Mouse (Mus musculus) mature B cell (primary cell): ENCODE measurements at regions not wholly inside any gene's neighbourhood (a gene's known extent, or its start where the extent isn't known, plus 50 kb on each side); places are given as distances from the start of the nearest gene placed in this dataset.

Source experiments
- in situ Hi-C: fragments of 300-500 bp; cut with MboI; formaldehyde crosslinking; loops from 2 replicates; pipeline ENCODE4 v1.14.3; 2019

GRCm38 (mm10) chr10:111111020-111111419 lies 53.5 kb upstream of the Osbpl8 start:
- in situ Hi-C loops = no loop called here

- in situ Hi-C loops = loop anchor here (10.0 kb wide), 2 partner anchors 114 to 314 kb away; no protein-coding TSS in a partner anchor
Measured at GRCm38 (mm10) chr10:111108658-111109633, 55.6 kb upstream of the Osbpl8 start.

GRCm38 (mm10) chr10:111107852-111108251 lies 56.7 kb upstream of the Osbpl8 start:
- in situ Hi-C loops = loop anchor here (10.0 kb wide), 2 partner anchors 113 to 313 kb away; no protein-coding TSS in a partner anchor

GRCm38 (mm10) chr10:111107387-111107786 lies 57.2 kb upstream of the Osbpl8 start:
- in situ Hi-C loops = loop anchor here (10.0 kb wide), 2 partner anchors 113 to 313 kb away; no protein-coding TSS in a partner anchor

GRCm38 (mm10) chr10:111106411-111106810 lies 58.1 kb upstream of the Osbpl8 start:
- in situ Hi-C loops = loop anchor here (10.0 kb wide), 2 partner anchors 112 to 312 kb away; no protein-coding TSS in a partner anchor

- in situ Hi-C loops = loop anchor here (10.0 kb wide), 2 partner anchors 111 to 311 kb away; no protein-coding TSS in a partner anchor
Measured at GRCm38 (mm10) chr10:111105662-111106061, 58.9 kb upstream of the Osbpl8 start.

GRCm38 (mm10) chr10:111103512-111103911 lies 61.0 kb upstream of the Osbpl8 start:
- in situ Hi-C loops = loop anchor here (10.0 kb wide), 2 partner anchors 109 to 309 kb away; no protein-coding TSS in a partner anchor

GRCm38 (mm10) chr10:111103086-111103485 lies 61.5 kb upstream of the Osbpl8 start:
- in situ Hi-C loops = loop anchor here (10.0 kb wide), 2 partner anchors 108 to 308 kb away; no protein-coding TSS in a partner anchor

GRCm38 (mm10) chr10:111101901-111102761 lies 62.4 kb upstream of the Osbpl8 start:
- in situ Hi-C loops = loop anchor here (10.0 kb wide), 2 partner anchors 107 to 307 kb away; no protein-coding TSS in a partner anchor

- in situ Hi-C loops = loop anchor here (10.0 kb wide), 2 partner anchors 105 to 305 kb away; no protein-coding TSS in a partner anchor
Measured at GRCm38 (mm10) chr10:111099812-111100464, 64.6 kb upstream of the Osbpl8 start.

GRCm38 (mm10) chr10:111099059-111099811 lies 65.3 kb upstream of the Osbpl8 start:
- in situ Hi-C loops = no loop called here

- in situ Hi-C loops = no loop called here
Measured at GRCm38 (mm10) chr10:111097245-111097644, 67.3 kb upstream of the Osbpl8 start.

GRCm38 (mm10) chr10:111096811-111097210 lies 67.7 kb upstream of the Osbpl8 start:
- in situ Hi-C loops = no loop called here

- in situ Hi-C loops = no loop called here
Measured at GRCm38 (mm10) chr10:111094405-111094804, 70.1 kb upstream of the Osbpl8 start.

GRCm38 (mm10) chr10:111089382-111089781 lies 75.2 kb upstream of the Osbpl8 start:
- in situ Hi-C loops = no loop called here

- in situ Hi-C loops = no loop called here
Measured at GRCm38 (mm10) chr10:111085561-111085960, 75.6 kb upstream of the Zdhhc17 start.

GRCm38 (mm10) chr10:111084267-111084780 lies 74.4 kb upstream of the Zdhhc17 start:
- in situ Hi-C loops = no loop called here

- in situ Hi-C loops = no loop called here
Measured at GRCm38 (mm10) chr10:111083861-111084260, 73.9 kb upstream of the Zdhhc17 start.

- in situ Hi-C loops = no loop called here
Measured at GRCm38 (mm10) chr10:111083338-111083737, 73.4 kb upstream of the Zdhhc17 start.

GRCm38 (mm10) chr10:111080322-111080721 lies 70.4 kb upstream of the Zdhhc17 start:
- in situ Hi-C loops = no loop called here
